Mouse (Mus musculus) regulatory T cell (primary cell): ENCODE measurements at regions not wholly inside any gene's neighbourhood (a gene's known extent, or its start where the extent isn't known, plus 50 kb on each side); places are given as distances from the start of the nearest gene placed in this dataset.

Source experiments
- in situ Hi-C: fragments of 300-600 bp; cut with MboI, MseI; formaldehyde crosslinking; loops from one replicate; pipeline ENCODE4 v1.15.1; 2025; ENCODE audit warnings: high pct_unique_total_duplicates

GRCm38 (mm10) chr10:66857330-66857729 is 238.6 kb upstream of the Jmjd1c start:
- in situ Hi-C loops, result loop anchor here (25.0 kb wide), 1 partner anchor 1680 kb away; the partner anchor contains the start of gene Cabcoco1

DNA sequence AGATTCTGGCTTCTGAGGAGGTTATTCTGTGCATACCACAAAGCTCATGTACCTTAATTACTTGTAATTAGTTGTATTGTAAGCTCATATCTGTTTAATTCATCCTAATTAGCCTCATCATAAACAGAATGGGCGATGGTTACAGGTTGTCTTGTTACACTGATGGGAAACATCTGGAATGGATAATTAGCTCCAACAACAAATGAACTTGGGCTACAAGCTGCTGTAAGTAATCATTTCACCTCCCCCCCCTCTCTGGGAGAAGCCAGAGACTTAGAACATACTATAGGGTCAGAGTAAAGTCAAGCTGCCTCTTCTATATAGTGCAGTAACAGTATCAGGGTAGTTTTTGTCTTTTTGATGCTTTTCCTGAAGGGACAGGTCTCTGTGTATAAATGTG is 234.5 kb upstream of the Jmjd1c start:
- in situ Hi-C loops, result loop anchor here (25.0 kb wide), 1 partner anchor 1676 kb away; the partner anchor contains the start of gene Cabcoco1

GRCm38 (mm10) chr10:66864161-66864862 is 231.6 kb upstream of the Jmjd1c start:
- in situ Hi-C loops, result loop anchor here (25.0 kb wide), 1 partner anchor 1673 kb away; the partner anchor contains the start of gene Cabcoco1

GRCm38 (mm10) chr10:66865010-66865582 is 230.8 kb upstream of the Jmjd1c start:
- in situ Hi-C loops, result loop anchor here (5.0 to 25.0 kb wide), 2 partner anchors 87 to 1672 kb away; partner anchors contain the start of gene Cabcoco1

- in situ Hi-C loops, result loop anchor here (25.0 kb wide), 1 partner anchor 1666 kb away; the partner anchor contains the start of gene Cabcoco1
These were observed 224.7 kb upstream of the Jmjd1c start for GRCm38 (mm10) chr10:66871133-66871664.

DNA sequence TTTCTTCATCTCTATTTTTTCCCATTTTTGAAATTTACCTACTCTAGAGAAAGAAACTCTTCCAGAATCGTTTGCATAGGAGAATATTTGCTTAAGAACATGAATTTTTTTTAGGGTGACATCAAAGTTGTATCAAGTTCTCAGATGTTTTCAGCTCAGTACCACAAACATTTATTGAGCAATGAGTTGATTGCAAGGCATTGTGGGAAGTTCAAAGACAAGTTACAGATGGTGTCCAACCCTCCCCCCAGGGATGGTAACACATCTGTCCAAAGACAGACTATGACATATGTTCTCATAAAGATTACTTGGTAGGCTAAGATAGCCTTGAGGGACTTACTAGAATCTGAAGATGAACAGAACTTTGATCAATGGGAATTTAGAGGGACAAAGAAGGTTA is 224.3 kb upstream of the Jmjd1c start:
- in situ Hi-C loops, result loop anchor here (25.0 kb wide), 1 partner anchor 1666 kb away; the partner anchor contains the start of gene Cabcoco1

DNA sequence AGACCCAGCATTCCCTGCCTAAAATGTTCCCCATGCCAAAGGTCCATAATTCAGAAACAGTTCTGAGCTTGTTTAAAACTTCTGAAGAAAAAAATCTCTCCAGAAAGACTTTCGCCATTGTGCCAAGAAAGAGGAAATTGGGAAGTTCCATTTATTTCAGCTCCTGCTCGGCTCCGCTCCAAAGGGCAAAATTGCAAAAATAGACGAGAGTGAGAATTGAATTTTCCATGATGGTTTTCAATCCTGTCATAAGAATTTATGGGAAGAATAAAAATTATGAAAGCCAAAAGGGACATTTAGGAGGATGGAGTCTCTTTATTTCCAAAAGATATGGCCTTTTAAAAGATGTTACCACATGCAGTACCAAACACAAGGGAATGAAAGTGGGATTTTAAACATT is 222.5 kb upstream of the Jmjd1c start:
- in situ Hi-C loops, result loop anchor here (25.0 kb wide), 1 partner anchor 1664 kb away; the partner anchor contains the start of gene Cabcoco1

DNA sequence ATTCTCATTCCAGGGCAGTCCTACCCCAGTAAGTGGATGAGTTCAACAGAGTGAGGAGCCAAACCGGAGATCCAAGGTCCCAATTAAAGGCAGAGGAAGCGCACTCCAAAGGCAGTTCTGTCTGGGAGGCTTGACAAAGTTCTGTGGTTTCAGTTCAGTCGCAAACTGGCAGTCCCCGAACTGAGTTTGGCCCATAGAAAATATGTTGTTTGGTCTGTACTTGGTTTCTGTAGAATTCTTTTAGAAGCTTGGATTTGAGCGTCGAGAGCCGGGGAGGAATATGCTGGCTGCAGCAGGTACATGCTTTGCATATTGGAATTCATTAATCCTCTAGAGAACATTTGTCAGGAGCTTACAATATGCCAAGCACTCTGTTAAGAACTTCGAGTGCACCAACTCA is 216.9 kb upstream of the Jmjd1c start:
- in situ Hi-C loops, result no loop called here

GRCm38 (mm10) chr10:66882825-66883224 is 213.1 kb upstream of the Jmjd1c start:
- in situ Hi-C loops, result loop anchor here (10.0 kb wide), 1 partner anchor 1972 kb away; no protein-coding TSS in a partner anchor

- in situ Hi-C loops, result loop anchor here (10.0 kb wide), 1 partner anchor 1969 kb away; no protein-coding TSS in a partner anchor
These were observed 210.3 kb upstream of the Jmjd1c start for GRCm38 (mm10) chr10:66885575-66885974.

GRCm38 (mm10) chr10:66889786-66890555 is 206.0 kb upstream of the Jmjd1c start:
- in situ Hi-C loops, result loop anchor here (10.0 kb wide), 1 partner anchor 1965 kb away; no protein-coding TSS in a partner anchor

GRCm38 (mm10) chr10:66891811-66892210 is 204.1 kb upstream of the Jmjd1c start:
- in situ Hi-C loops, result no loop called here

DNA sequence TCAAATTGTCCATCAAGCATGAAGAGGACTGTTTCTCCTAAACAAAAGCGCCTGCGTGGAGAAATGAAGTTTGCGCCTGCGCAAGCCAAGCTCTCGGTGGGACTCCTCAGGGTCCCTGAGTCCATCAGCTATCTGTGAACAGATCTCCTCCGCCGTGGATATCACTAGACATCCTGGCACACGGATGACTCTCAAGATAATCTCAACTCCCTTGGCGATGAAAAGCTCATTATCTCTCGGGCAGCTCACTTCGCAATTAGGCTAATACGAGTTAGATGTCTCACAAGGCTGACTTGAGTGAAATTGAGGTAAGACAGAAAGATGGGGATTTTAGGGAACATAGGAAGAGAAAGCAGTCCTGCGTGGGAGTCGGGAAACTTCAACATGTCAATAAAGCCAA is 202.1 kb upstream of the Jmjd1c start:
- in situ Hi-C loops, result no loop called here

DNA sequence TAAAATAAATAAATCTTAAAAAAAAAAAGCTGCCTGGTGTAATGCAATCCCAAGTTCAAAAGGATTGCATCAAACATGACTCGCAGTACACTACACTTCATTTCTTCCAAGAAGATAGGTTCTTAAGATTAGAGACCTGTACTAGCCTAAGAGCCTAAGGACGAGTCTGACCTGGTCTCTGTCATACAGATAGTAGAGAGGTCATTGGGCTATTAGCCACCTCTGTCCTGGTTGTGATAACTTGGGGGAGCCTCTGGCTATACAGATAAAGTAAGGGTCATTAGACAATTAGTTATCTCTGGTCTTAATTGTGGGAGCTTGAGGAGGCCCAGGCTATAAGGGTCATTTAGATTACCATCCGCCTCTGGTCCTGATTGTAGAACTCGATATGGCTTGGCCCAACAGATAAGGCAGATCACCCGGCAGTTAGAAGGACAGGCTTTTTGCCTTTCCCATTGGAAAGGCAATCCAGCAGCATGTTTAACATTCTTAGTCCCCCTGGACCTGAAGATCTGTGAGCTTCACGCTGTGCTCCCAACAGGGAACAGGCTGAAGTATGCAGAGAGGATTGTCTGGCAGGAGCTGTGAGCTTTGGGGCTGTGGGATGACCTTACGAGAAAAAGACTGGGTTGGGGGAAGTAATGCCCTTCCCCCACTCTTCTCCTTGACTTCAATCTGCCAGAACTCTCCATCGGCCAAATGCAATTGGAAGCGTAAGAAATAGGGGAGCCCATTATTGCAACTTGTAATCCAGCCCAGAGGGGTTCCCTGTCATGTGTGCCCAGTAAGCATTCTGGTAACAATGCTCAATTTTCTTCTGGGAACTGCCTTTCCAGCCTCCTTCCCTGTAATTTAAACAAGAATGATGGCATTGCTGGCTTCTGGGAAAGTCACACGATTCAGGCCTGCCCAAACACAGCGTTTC is 199.0 kb upstream of the Jmjd1c start:
- in situ Hi-C loops, result no loop called here

GRCm38 (mm10) chr10:66899724-66900123 is 196.2 kb upstream of the Jmjd1c start:
- in situ Hi-C loops, result loop anchor here (10.0 kb wide), 1 partner anchor 315 kb away; no protein-coding TSS in a partner anchor

DNA sequence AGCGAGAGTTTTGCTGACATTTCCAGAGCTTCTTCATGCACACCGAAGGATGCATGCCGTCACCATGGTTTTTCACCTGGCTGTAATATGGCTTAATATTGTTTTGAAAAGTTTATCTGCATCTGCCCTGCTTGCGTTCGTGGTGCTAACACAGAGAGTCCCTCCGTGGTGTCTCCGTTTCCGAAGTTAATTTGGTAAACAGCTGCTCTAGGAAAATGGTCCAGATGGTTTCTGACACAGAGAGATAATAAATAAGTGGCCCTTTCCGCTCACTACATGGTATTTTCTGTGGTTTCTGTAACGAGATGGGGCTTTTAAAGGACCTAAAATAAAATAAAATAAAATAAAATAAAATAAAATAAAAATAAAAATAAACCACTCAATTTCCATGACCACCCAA is 195.1 kb upstream of the Jmjd1c start:
- in situ Hi-C loops, result loop anchor here (10.0 kb wide), 1 partner anchor 314 kb away; no protein-coding TSS in a partner anchor

GRCm38 (mm10) chr10:66901873-66902272 is 194.1 kb upstream of the Jmjd1c start:
- in situ Hi-C loops, result loop anchor here (10.0 kb wide), 1 partner anchor 313 kb away; no protein-coding TSS in a partner anchor

GRCm38 (mm10) chr10:66904552-66905367 is 191.2 kb upstream of the Jmjd1c start:
- in situ Hi-C loops, result loop anchor here (10.0 kb wide), 1 partner anchor 310 kb away; no protein-coding TSS in a partner anchor

GRCm38 (mm10) chr10:66907842-66908241 is 188.1 kb upstream of the Jmjd1c start:
- in situ Hi-C loops, result loop anchor here (10.0 kb wide), 1 partner anchor 307 kb away; no protein-coding TSS in a partner anchor
